Mouse (Mus musculus): Measurements from ENCODE around the gene Akap1.
"Not testable (repeated sequence)": the region's sequence is repeated elsewhere in the genome, so short reads cannot be mapped to it uniquely, and the experiment has no call there.

GRCm38 (mm10) chr11:88894279-88894678 is 29.9 kb upstream of the Akap1 start:
- not testable (repeated sequence) for TF ChIP-seq POLR2A (IDR thresholded peaks at IDR 0.05; ENCODE audit: borderline replicate concordance, extremely low read depth, low read depth, low read length); CTCF (IDR thresholded peaks at IDR 0.05; ENCODE audit: insufficient read depth, low read length)

Data from lung, adult 2 months (tissue).